Mouse (Mus musculus): ENCODE results near the gene Rbp3. TPM values are rescaled to one million over a fixed set of nuclear protein-coding genes. Genes with fewer than 3 reads are reported as not detected.

Gene Rbp3
- total and polyA plus RNA-seq, 3 experiments = not detected

GRCm38 (mm10) chr14:33974752-33975151 is 20.9 kb downstream of the Rbp3 start:
- TF ChIP-seq IRF4 (IDR thresholded peaks at IDR 0.05; ENCODE audit: low read depth, low read length) (no peak), JUN (IDR thresholded peaks at IDR 0.05; ENCODE audit: insufficient read depth, low read depth, low read length) (no peak), HCFC1 (IDR thresholded peaks at IDR 0.05; ENCODE audit: low read depth, low read length) (no peak), UBTF (IDR thresholded peaks at IDR 0.05; ENCODE audit: low read depth, low read length) (no peak), NELFE (IDR thresholded peaks at IDR 0.05; ENCODE audit: low read depth, low read length) (no peak), SIN3A (IDR thresholded peaks at IDR 0.05; ENCODE audit: low read length) (no peak), MAZ (IDR thresholded peaks at IDR 0.05; ENCODE audit: low read depth, low read length) (no peak), KAT2A (IDR thresholded peaks at IDR 0.05; ENCODE audit: insufficient replicate concordance, low read length) (no peak), POLR2AphosphoS2 (IDR thresholded peaks at IDR 0.05; ENCODE audit: low read depth, low read length) (no peak), POLR2A (IDR thresholded peaks at IDR 0.05; ENCODE audit: low read depth, low read length) (no peak), E2F4 (IDR thresholded peaks at IDR 0.05; ENCODE audit: insufficient replicate concordance, low read depth, low read length) (no peak), CHD1 (IDR thresholded peaks at IDR 0.05; ENCODE audit: low read depth, low read length) (no peak), ETS1 (conservative IDR thresholded peaks at IDR 0.05; ENCODE audit: low read depth, low read length) (no peak), RAD21 (IDR thresholded peaks at IDR 0.05; ENCODE audit: low read depth, low read length) (no peak), MAFK (IDR thresholded peaks at IDR 0.05; ENCODE audit: insufficient replicate concordance, low read length) (no peak), PAX5 (IDR thresholded peaks at IDR 0.05; ENCODE audit: low read length) (no peak), ZKSCAN1 (IDR thresholded peaks at IDR 0.05; ENCODE audit: borderline replicate concordance, low read depth, low read length) (no peak), USF2 (conservative IDR thresholded peaks at IDR 0.05; ENCODE audit: low read depth, low read length) (no peak)
- Histone ChIP-seq H3K9ac (ENCODE audit: insufficient read depth, low read depth) (no peak overlapping the region), H3K27ac (ENCODE audit: insufficient read depth, low read depth) (no peak overlapping the region), H3K79me2 (replicated peaks; ENCODE audit: control insufficient read depth, extremely low read depth, insufficient read depth, poor library complexity, severe bottlenecking) (no peaks in the 10 kb centered on the region), H3K9me3 (replicated peaks; ENCODE audit: low read length) (no peaks in the 10 kb centered on the region), H3K36me3 (replicated peaks in 1 of 2; ENCODE audit: control insufficient read depth in 1 of 2, insufficient read depth in 1 of 2, low read length in 1 of 2) (no peaks in the 10 kb centered on the region), H3K4me1 (ENCODE audit: control insufficient read depth in 1 of 2, insufficient read depth in 2 of 2) (peaks cover 0 to 6% of the 10 kb centered on the region in 2 experiments; a peak in 1 of 4 replicates), H3K4me2 (ENCODE audit: insufficient read depth, low read depth, poor library complexity, severe bottlenecking) (no peak overlapping the region), H3K27me3 (replicated peaks) (peaks cover 5% of the 10 kb centered on the region), H3K4me3 (replicated peaks in 1 of 3; ENCODE audit: low read depth in 2 of 3, low read length in 2 of 3, poor library complexity in 1 of 3) (no peak overlapping the region)
- no peak for DNase-seq (ENCODE audit: extremely low read depth)
- in situ Hi-C loops (cut with MboI; ENCODE audit: low pct_ligation_motif_present, low pct_unique_long_range_greater_than_20kb, low sequenced_read_pairs) (no loop called here), dilution Hi-C loops (cut with MboI; ENCODE audit: extremely low pct_ligation_motif_present, extremely low pct_unique_long_range_greater_than_20kb, low sequenced_read_pairs) (no loop called here)

GRCm38 (mm10) chr14:33977748-33978147 is 23.9 kb downstream of the Rbp3 start:
- TF ChIP-seq ZKSCAN1 (IDR thresholded peaks at IDR 0.05; ENCODE audit: borderline replicate concordance, low read depth, low read length) = no peak
- no peak for TF ChIP-seq ETS1 (conservative IDR thresholded peaks at IDR 0.05; ENCODE audit: low read depth, low read length)
- TF ChIP-seq JUN (IDR thresholded peaks at IDR 0.05; ENCODE audit: insufficient read depth, low read depth, low read length) = no peak
- Histone ChIP-seq H3K27me3 (replicated peaks) (peaks cover 5% of the 10 kb centered on the region), H3K4me1 (ENCODE audit: control insufficient read depth in 1 of 2, insufficient read depth in 2 of 2) (peaks cover 0 to 4% of the 10 kb centered on the region in 2 experiments; a peak in 1 of 4 replicates), H3K4me2 (ENCODE audit: insufficient read depth, low read depth, poor library complexity, severe bottlenecking) (no peak overlapping the region), H3K27ac (ENCODE audit: insufficient read depth, low read depth) (no peak overlapping the region), H3K79me2 (replicated peaks; ENCODE audit: control insufficient read depth, extremely low read depth, insufficient read depth, poor library complexity, severe bottlenecking) (no peaks in the 10 kb centered on the region), H3K4me3 (replicated peaks in 1 of 3; ENCODE audit: low read depth in 2 of 3, low read length in 2 of 3, poor library complexity in 1 of 3) (no peak overlapping the region), H3K36me3 (replicated peaks in 1 of 2; ENCODE audit: control insufficient read depth in 1 of 2, insufficient read depth in 1 of 2, low read length in 1 of 2) (no peaks in the 10 kb centered on the region), H3K9me3 (replicated peaks; ENCODE audit: low read length) (no peaks in the 10 kb centered on the region), H3K9ac (ENCODE audit: insufficient read depth, low read depth) (no peak overlapping the region)
- in situ Hi-C loops (cut with MboI; ENCODE audit: low pct_ligation_motif_present, low pct_unique_long_range_greater_than_20kb, low sequenced_read_pairs) (no loop called here), dilution Hi-C loops (cut with MboI; ENCODE audit: extremely low pct_ligation_motif_present, extremely low pct_unique_long_range_greater_than_20kb, low sequenced_read_pairs) (no loop called here)
- no peak for DNase-seq (ENCODE audit: extremely low read depth)

All from CH12.LX (cell line).